8 mouse cellular contexts compared by ENCODE assay signal in genomic region chr2:130906584-130907315, GRCm38 (mm10). TPM values are rescaled to one million over a fixed set of nuclear protein-coding genes. Genes with fewer than 3 reads are reported as not detected.
A peak's percentile ranks its signal among the peaks of the same experiment; 100 is the strongest.
DNase-seq lines count a peak whose midpoint lies in the region; ATAC-seq and TF ChIP-seq lines count a peak whose summit lies in the region.

No protein-coding gene starts in this region.

- under 1% methylated on average over 40 of the region's 58 CpGs for whole genome bisulfite sequencing in neural tube, embryonic 11.5 days
- WGBS in forebrain, embryonic 13.5 days = under 1% methylated on average over 50 of the region's 58 CpGs
- 3% methylated on average over 44 of the region's 58 CpGs for WGBS in hindbrain, postnatal 0 days
- WGBS in lung, postnatal 0 days = under 1% methylated on average over 37 of the region's 58 CpGs
- WGBS in stomach, embryonic 16.5 days = under 1% methylated on average over 55 of the region's 58 CpGs

- H3K27ac ChIP-seq in neural tube, embryonic 11.5 days (ENCODE audit: low read depth, low read length) = peak overlapping the region; percentile 56; the same call in 1 of the 2 replicates
- no peak overlapping the region for H3K27ac ChIP-seq in bone marrow macrophage, adult 2 months (ENCODE audit: insufficient read depth, low read depth, low read length)
- peak overlapping the region; percentile 78 for H3K27ac ChIP-seq in forebrain, embryonic 13.5 days
- H3K27ac ChIP-seq in hindbrain, postnatal 0 days = peak overlapping the region; percentile 88
- H3K27ac ChIP-seq in lung, postnatal 0 days (ENCODE audit: low read length) = peak overlapping the region; percentile 84
- peak overlapping the region; percentile 61 for H3K27ac ChIP-seq in stomach, embryonic 16.5 days (ENCODE audit: low read length)

- no peak for DNase-seq in neural tube, embryonic 11.5 days (ENCODE audit: low spot score)
- DNase-seq in neural tube, embryonic 10.5 days (ENCODE audit: extremely low spot score, low spot score) = no peak
- no peak for DNase-seq in hindbrain, postnatal 0 days (ENCODE audit: low spot score)
- peak; percentile 19 for DNase-seq in lung, postnatal 0 days (ENCODE audit: low spot score)
- DNase-seq in ovary, adult 18-20 months (ENCODE audit: low spot score) = no peak

- peaks cover 11% of the 10 kb centered on the region for H3K4me1 ChIP-seq in neural tube, embryonic 11.5 days (ENCODE audit: control insufficient read depth, insufficient read depth, low read length)
- H3K4me1 ChIP-seq in bone marrow macrophage, adult 2 months (ENCODE audit: control insufficient read depth, insufficient read depth, low read length) = peaks cover 13% of the 10 kb centered on the region
- H3K4me1 ChIP-seq in forebrain, embryonic 13.5 days = peaks cover 33% of the 10 kb centered on the region
- peaks cover 12% of the 10 kb centered on the region for H3K4me1 ChIP-seq in hindbrain, postnatal 0 days (ENCODE audit: insufficient read depth, low read length)
- H3K4me1 ChIP-seq in lung, postnatal 0 days (ENCODE audit: insufficient read depth, low read depth, low read length) = no peaks in the 10 kb centered on the region; the same call in 1 of the 2 replicates
- H3K4me1 ChIP-seq in stomach, embryonic 16.5 days (ENCODE audit: control insufficient read depth, insufficient read depth, low read length) = peaks cover 15% of the 10 kb centered on the region

- no peak for TF ChIP-seq POLR2A in bone marrow macrophage, adult 2 months (IDR thresholded peaks at IDR 0.05; ENCODE audit: borderline replicate concordance, low read depth, low read length)

- TF ChIP-seq EP300 in lung, postnatal 0 days (IDR thresholded peaks at IDR 0.05) = no peak

- H3K36me3 ChIP-seq in neural tube, embryonic 11.5 days (ENCODE audit: control insufficient read depth, insufficient read depth, low read length) = no peaks in the 10 kb centered on the region
- H3K36me3 ChIP-seq in forebrain, embryonic 13.5 days (ENCODE audit: poor library complexity, severe bottlenecking) = no peaks in the 10 kb centered on the region
- H3K36me3 ChIP-seq in hindbrain, postnatal 0 days (ENCODE audit: insufficient read depth, low read length) = no peaks in the 10 kb centered on the region
- no peaks in the 10 kb centered on the region for H3K36me3 ChIP-seq in lung, postnatal 0 days (ENCODE audit: insufficient read depth, low read length)
- no peaks in the 10 kb centered on the region for H3K36me3 ChIP-seq in stomach, embryonic 16.5 days (ENCODE audit: control insufficient read depth, insufficient read depth, low read length)

- ATAC-seq in neural tube, embryonic 11.5 days (ENCODE audit: insufficient read depth, low FRiP score, low TSS enrichment) = peak; percentile 78
- ATAC-seq in forebrain, embryonic 13.5 days = peak; percentile 55
- no peak; the same call in none of the 2 replicates for ATAC-seq in hindbrain, postnatal 0 days
- peak; percentile 66 for ATAC-seq in lung, postnatal 0 days
- peak; percentile 22 for ATAC-seq in stomach, embryonic 16.5 days (ENCODE audit: insufficient read depth, low FRiP score)

- H3K9ac ChIP-seq in neural tube, embryonic 11.5 days (ENCODE audit: low read length) = peak overlapping the region; percentile 88
- H3K9ac ChIP-seq in forebrain, embryonic 13.5 days = peak overlapping the region; percentile 98
- H3K9ac ChIP-seq in hindbrain, postnatal 0 days (replicated peaks; ENCODE audit: low read length) = peak overlapping the region; percentile 95
- peak overlapping the region; percentile 87 for H3K9ac ChIP-seq in lung, postnatal 0 days (replicated peaks; ENCODE audit: low read depth)
- peak overlapping the region; percentile 96 for H3K9ac ChIP-seq in stomach, embryonic 16.5 days (ENCODE audit: low read length)

- no peaks in the 10 kb centered on the region for H3K27me3 ChIP-seq in neural tube, embryonic 11.5 days (ENCODE audit: control insufficient read depth, insufficient read depth, low read length)
- H3K27me3 ChIP-seq in forebrain, embryonic 13.5 days = no peaks in the 10 kb centered on the region
- H3K27me3 ChIP-seq in hindbrain, postnatal 0 days (ENCODE audit: insufficient read depth, low read length) = no peaks in the 10 kb centered on the region
- H3K27me3 ChIP-seq in lung, postnatal 0 days (replicated peaks; ENCODE audit: insufficient read depth, low read length) = no peaks in the 10 kb centered on the region
- H3K27me3 ChIP-seq in stomach, embryonic 16.5 days (ENCODE audit: control insufficient read depth, insufficient read depth, low read length) = no peaks in the 10 kb centered on the region

- no peak for TF ChIP-seq CTCF in bone marrow macrophage, adult 2 months (IDR thresholded peaks at IDR 0.05; ENCODE audit: low read depth, low read length)
- TF ChIP-seq CTCF in hindbrain, postnatal 0 days (IDR thresholded peaks at IDR 0.05; ENCODE audit: low read depth) = no peak
- no peak for TF ChIP-seq CTCF in lung, postnatal 0 days (IDR thresholded peaks at IDR 0.05)

- H3K9me3 ChIP-seq in neural tube, embryonic 11.5 days (ENCODE audit: control insufficient read depth, low read length) = no peaks in the 10 kb centered on the region
- H3K9me3 ChIP-seq in forebrain, embryonic 13.5 days (replicated peaks) = no peaks in the 10 kb centered on the region
- H3K9me3 ChIP-seq in hindbrain, postnatal 0 days (ENCODE audit: low read length) = no peaks in the 10 kb centered on the region
- H3K9me3 ChIP-seq in lung, postnatal 0 days (ENCODE audit: low read length) = no peaks in the 10 kb centered on the region
- H3K9me3 ChIP-seq in stomach, embryonic 16.5 days (replicated peaks; ENCODE audit: control insufficient read depth, low read length) = no peaks in the 10 kb centered on the region

- peak overlapping the region; percentile 96 for H3K4me3 ChIP-seq in neural tube, embryonic 11.5 days (ENCODE audit: low read depth, low read length)
- peak overlapping the region; percentile 98 for H3K4me3 ChIP-seq in bone marrow macrophage, adult 2 months (ENCODE audit: insufficient read depth, low read length)
- H3K4me3 ChIP-seq in forebrain, embryonic 13.5 days = peak overlapping the region; percentile 100
- H3K4me3 ChIP-seq in hindbrain, postnatal 0 days (ENCODE audit: low read length) = peak overlapping the region; percentile 98
- H3K4me3 ChIP-seq in lung, postnatal 0 days (ENCODE audit: low read depth, low read length) = peak overlapping the region; percentile 94
- H3K4me3 ChIP-seq in stomach, embryonic 16.5 days (replicated peaks; ENCODE audit: low read length) = peak overlapping the region; percentile 99

- H3K4me2 ChIP-seq in neural tube, embryonic 11.5 days (ENCODE audit: low read depth) = peak overlapping the region; percentile 91
- peak overlapping the region; percentile 89 for H3K4me2 ChIP-seq in forebrain, embryonic 13.5 days
- peak overlapping the region; percentile 64 for H3K4me2 ChIP-seq in hindbrain, postnatal 0 days (ENCODE audit: low read depth, low read length)
- H3K4me2 ChIP-seq in lung, postnatal 0 days (replicated peaks; ENCODE audit: low read depth, low read length) = peak overlapping the region; percentile 88
- peak overlapping the region; percentile 63 for H3K4me2 ChIP-seq in stomach, embryonic 16.5 days (ENCODE audit: low read depth, low read length)

RNA-seq across cellular contexts. Expression of gene Atrn, which starts 0.5 kb away (rescaled TPM):
- polyA plus RNA-seq in neural tube, embryonic 11.5 days (2014; fragmentation: Nextera tagmentation; extraction: Ambion mirVana) = 10.8 and 11.5 TPM in 2 replicates
- 11.0 and 11.5 TPM in 2 replicates for polyA plus RNA-seq in bone marrow macrophage, adult 2 months (2012; ENCODE audit: insufficient read depth, insufficient read length, missing spikeins)
- polyA plus RNA-seq in forebrain, embryonic 13.5 days (2015; fragmentation: Nextera tagmentation; extraction: Ambion mirVana) = 8.4 and 8.9 TPM in 2 replicates
- total RNA-seq in hindbrain, postnatal 0 days (2014; rRNA removed) = 76.4 and 78.4 TPM in 2 replicates
- polyA plus RNA-seq in hindbrain, postnatal 0 days (2015; fragmentation: Nextera tagmentation; extraction: Ambion mirVana) = 11.2 and 12.6 TPM in 2 replicates
- polyA plus RNA-seq in lung, postnatal 0 days (2015; fragmentation: Nextera tagmentation; extraction: Ambion mirVana) = 5.2 and 5.3 TPM in 2 replicates
- polyA plus RNA-seq in stomach, embryonic 16.5 days (2015; fragmentation: Nextera tagmentation; extraction: Ambion mirVana) = 5.0 and 5.5 TPM in 2 replicates

RNA-seq across cellular contexts. Expression of gene 4930402H24Rik, which starts 0.5 kb away (rescaled TPM):
- 61.6 and 63.2 TPM in 2 replicates for polyA plus RNA-seq in neural tube, embryonic 11.5 days (2014; fragmentation: Nextera tagmentation; extraction: Ambion mirVana)
- polyA plus RNA-seq in bone marrow macrophage, adult 2 months (2012; ENCODE audit: insufficient read depth, insufficient read length, missing spikeins) = 22.8 and 27.0 TPM in 2 replicates
- 78.5 and 86.3 TPM in 2 replicates for polyA plus RNA-seq in forebrain, embryonic 13.5 days (2015; fragmentation: Nextera tagmentation; extraction: Ambion mirVana)
- total RNA-seq in hindbrain, postnatal 0 days (2014; rRNA removed) = 131 and 188 TPM in 2 replicates
- polyA plus RNA-seq in hindbrain, postnatal 0 days (2015; fragmentation: Nextera tagmentation; extraction: Ambion mirVana) = 57.2 and 57.6 TPM in 2 replicates
- polyA plus RNA-seq in lung, postnatal 0 days (2015; fragmentation: Nextera tagmentation; extraction: Ambion mirVana) = 15.6 and 22.9 TPM in 2 replicates
- polyA plus RNA-seq in stomach, embryonic 16.5 days (2015; fragmentation: Nextera tagmentation; extraction: Ambion mirVana) = 31.6 and 33.2 TPM in 2 replicates
